22 mouse cellular contexts compared by ENCODE assay signal in genomic region chr5:25506041-25506440, GRCm38 (mm10). TPM values are rescaled to one million over a fixed set of nuclear protein-coding genes. Genes with fewer than 3 reads are reported as not detected.
DNase-seq lines count a peak whose midpoint lies in the region; ATAC-seq and TF ChIP-seq lines count a peak whose summit lies in the region.
"Had no signal": no experiment of that assay in that cellular context is flagged by ENCODE, and none has a peak within 500 bp of the region (broad histone marks: within the 10 kb centered on the region; RNA-seq: fewer than 3 reads in every experiment).

No protein-coding gene starts in this region.

- no peaks in the 10 kb centered on the region for H3K27me3 ChIP-seq in heart, embryonic 12.5 days (replicated peaks)
- H3K27me3 ChIP-seq: embryonic facial prominence, embryonic 12.5 days; forebrain, embryonic 13.5 days; forebrain, embryonic 15.5 days had no signal

- H3K27ac ChIP-seq in gastrocnemius, adult 2 months: peak overlapping the region; percentile 67
- H3K27ac ChIP-seq in heart, embryonic 12.5 days (ENCODE audit: poor library complexity, severe bottlenecking): no peak overlapping the region
- H3K27ac ChIP-seq: embryonic facial prominence, embryonic 10.5 days; embryonic facial prominence, embryonic 12.5 days; forebrain, embryonic 13.5 days; forebrain, embryonic 15.5 days had no signal

- TF ChIP-seq CTCF in gastrocnemius, adult 2 months (IDR thresholded peaks at IDR 0.05): no peak

- ATAC-seq in heart, embryonic 12.5 days (ENCODE audit: insufficient number of reproducible peaks, low FRiP score): no peak
- ATAC-seq: forebrain, embryonic 13.5 days; forebrain, embryonic 15.5 days had no signal

- peaks cover 5% of the 10 kb centered on the region; the same call in 1 of the 2 replicates for H3K4me1 ChIP-seq in heart, embryonic 12.5 days (replicated peaks)
- H3K4me1 ChIP-seq: embryonic facial prominence, embryonic 10.5 days; embryonic facial prominence, embryonic 12.5 days; forebrain, embryonic 13.5 days; forebrain, embryonic 15.5 days had no signal

- H3K36me3 ChIP-seq in heart, embryonic 12.5 days: no peaks in the 10 kb centered on the region
- H3K36me3 ChIP-seq: embryonic facial prominence, embryonic 10.5 days; embryonic facial prominence, embryonic 12.5 days; forebrain, embryonic 15.5 days had no signal

- no peak overlapping the region for H3K4me3 ChIP-seq in gastrocnemius, adult 2 months
- H3K4me3 ChIP-seq in heart, embryonic 12.5 days: no peak overlapping the region
- H3K4me3 ChIP-seq: embryonic facial prominence, embryonic 10.5 days; embryonic facial prominence, embryonic 12.5 days; forebrain, embryonic 13.5 days; forebrain, embryonic 15.5 days had no signal

- 77% methylated on average over 5 of the region's 5 CpGs for WGBS in heart, embryonic 12.5 days

- intact Hi-C loops in gastrocnemius, adult 2 months (cut with DNase I): no loop called here
- intact Hi-C loops in gastrocnemius, postnatal 14 days (cut with DNase I; ENCODE audit: low total_unique reads): no loop called here

- peak; percentile 39 for DNase-seq in gastrocnemius, adult 2 months
- no peak for DNase-seq in gastrocnemius, postnatal 14 days
- DNase-seq in heart, adult 11 months: peak; percentile 63
- peak; percentile 74 for DNase-seq in skeletal muscle tissue, adult 2 months (ENCODE audit: low read depth, low spot score)
- no peak for DNase-seq in adrenal gland, adult (ENCODE audit: inconsistent age in 2 of 2, low spot score in 1 of 2)
- DNase-seq: adrenal gland, adult 8-10 months; adrenal gland, postnatal 14 days; adrenal gland, postnatal 36 days; cerebellum, adult 11-12 months; cerebellum, adult 2 months; cerebellum, adult 9-10 months; cerebellum, postnatal 10 days; cerebellum, postnatal 25 days had no signal

- no peaks in the 10 kb centered on the region for H3K9me3 ChIP-seq in heart, embryonic 12.5 days (replicated peaks)
- H3K9me3 ChIP-seq: embryonic facial prominence, embryonic 10.5 days; embryonic facial prominence, embryonic 12.5 days; forebrain, embryonic 13.5 days; forebrain, embryonic 15.5 days had no signal

- no peak overlapping the region for H3K4me2 ChIP-seq in heart, embryonic 12.5 days
- H3K4me2 ChIP-seq: embryonic facial prominence, embryonic 12.5 days; forebrain, embryonic 13.5 days; forebrain, embryonic 15.5 days had no signal

- no peak overlapping the region for H3K9ac ChIP-seq in heart, embryonic 12.5 days
- H3K9ac ChIP-seq: embryonic facial prominence, embryonic 12.5 days; forebrain, embryonic 13.5 days; forebrain, embryonic 15.5 days had no signal

RNA-seq across cellular contexts. Expression of gene Kmt2c, which starts 7.5 kb away (rescaled TPM):
- total RNA-seq in gastrocnemius, adult 2 months (2021): 10 to 100 TPM; 41.6 to 42.3 TPM
- 10 to 100 TPM; 24.9 to 27.6 TPM for total RNA-seq in gastrocnemius, postnatal 14 days (2021)
- 12.3 and 13.7 TPM in 2 replicates for polyA plus RNA-seq in heart, embryonic 12.5 days (2016; fragmentation: Nextera tagmentation; extraction: Ambion mirVana)

RNA-seq across cellular contexts. Expression of gene Cct8l1, which starts 9.8 kb away (rescaled TPM):
- under 1 TPM in 1 of 2 experiments, not detected in 1; 0.14 TPM for total RNA-seq in gastrocnemius, adult 2 months (2021)
- total RNA-seq in gastrocnemius, postnatal 14 days (2021): not detected
- 0.14 TPM in 1 of 2 replicates, not detected in the other for polyA plus RNA-seq in heart, embryonic 12.5 days (2016; fragmentation: Nextera tagmentation; extraction: Ambion mirVana)
- total RNA-seq: adrenal gland, postnatal 14 days; MEL had no signal
- polyA plus RNA-seq: C2C12; embryonic facial prominence, embryonic 12.5 days; embryonic facial prominence, embryonic 14.5 days; forebrain, embryonic 11.5 days; forebrain, embryonic 13.5 days; forebrain, embryonic 15.5 days had no signal

Comparison
In these comparisons a context has a peak if more than half of its experiments do, and no peak if none do; other contexts are left out.
1. DNase-seq: peak in gastrocnemius, adult 2 months (single experiment), heart, adult 11 months (single experiment) and skeletal muscle tissue, adult 2 months (single experiment); none in gastrocnemius, postnatal 14 days (single experiment) and adrenal gland, adult (0 of 2).